Mouse (Mus musculus) gastrocnemius, postnatal 4 days (tissue): ENCODE results near the gene Pip5k1b. TPM values are rescaled to one million over a fixed set of nuclear protein-coding genes. Genes with fewer than 3 reads are reported as not detected.

ENCODE experiments used
- DNase-seq, 2 experiments: peaks; one replicate each; pipeline ENCODE4 v3.0.0; 2021 to 2022; ENCODE audit warnings: low spot score in 2 of 2, mixed read lengths in 2 of 2
- total RNA-seq, 2 experiments: library from RNA; stranded (reverse); gene quantifications; 2 replicates each; pipeline ENCODE4 v1.2.3; 2021

Gene Pip5k1b
- total RNA-seq, 2 experiments from 2014 or later, result 1.7 to 1.9 TPM

DNA sequence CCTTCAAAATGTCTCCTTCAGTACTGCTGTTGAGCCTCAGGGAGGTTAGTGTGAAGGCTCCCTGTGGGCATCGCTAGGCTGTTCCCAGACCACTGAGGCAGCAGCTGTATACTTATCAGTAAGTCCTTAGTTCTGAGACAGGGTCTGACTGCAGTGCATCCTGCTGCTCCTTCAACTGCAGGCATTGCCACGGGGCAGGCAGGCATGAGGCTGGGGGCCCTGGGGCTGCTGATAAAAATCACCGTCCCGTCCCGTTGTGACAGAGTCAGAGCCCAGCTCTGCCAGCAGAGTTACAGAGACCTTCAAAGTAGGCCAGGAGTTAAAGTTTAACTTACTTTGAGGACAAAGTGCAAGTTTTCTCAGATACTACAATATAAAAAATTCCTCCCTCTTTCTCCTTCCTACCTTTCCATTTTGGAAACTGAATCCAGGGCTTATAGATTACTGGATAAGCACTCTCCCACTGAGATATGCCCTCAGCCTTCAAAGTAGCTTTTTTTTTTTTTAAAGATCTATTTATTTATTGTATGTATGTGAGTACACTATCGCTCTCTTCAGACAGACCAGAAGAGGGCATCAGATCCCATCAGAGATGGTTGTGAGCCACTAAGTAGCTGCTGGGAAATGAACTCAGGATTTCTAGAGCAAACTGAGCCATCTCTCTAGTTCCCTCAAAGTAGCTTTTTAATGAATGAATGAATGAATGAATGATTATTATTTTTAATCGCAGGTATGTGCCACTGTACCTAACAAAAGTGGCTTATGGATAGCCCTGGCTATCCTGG, 289.4 kb downstream of the Pip5k1b start:
- no peak for DNase-seq

DNA sequence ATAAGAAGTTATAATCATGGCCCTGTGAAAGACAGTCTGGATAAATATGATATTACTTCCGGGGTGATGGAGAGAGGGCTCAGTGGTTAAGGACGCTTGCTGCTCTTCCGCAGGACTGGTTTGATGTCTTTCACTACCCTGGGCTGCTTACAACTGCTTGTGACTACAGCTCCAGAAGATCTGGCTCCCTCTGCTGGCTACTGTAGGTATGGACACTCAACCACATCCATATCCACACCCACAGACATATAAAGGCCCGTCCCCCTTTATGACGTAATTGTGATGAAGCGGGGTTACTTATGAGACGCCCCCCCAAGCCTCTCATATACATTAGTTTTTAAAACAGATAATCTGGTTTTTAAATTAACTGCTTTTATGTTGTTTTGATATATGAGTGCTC, 290.7 kb downstream of the Pip5k1b start:
- peak; percentile 37 to 72 for DNase-seq

DNA sequence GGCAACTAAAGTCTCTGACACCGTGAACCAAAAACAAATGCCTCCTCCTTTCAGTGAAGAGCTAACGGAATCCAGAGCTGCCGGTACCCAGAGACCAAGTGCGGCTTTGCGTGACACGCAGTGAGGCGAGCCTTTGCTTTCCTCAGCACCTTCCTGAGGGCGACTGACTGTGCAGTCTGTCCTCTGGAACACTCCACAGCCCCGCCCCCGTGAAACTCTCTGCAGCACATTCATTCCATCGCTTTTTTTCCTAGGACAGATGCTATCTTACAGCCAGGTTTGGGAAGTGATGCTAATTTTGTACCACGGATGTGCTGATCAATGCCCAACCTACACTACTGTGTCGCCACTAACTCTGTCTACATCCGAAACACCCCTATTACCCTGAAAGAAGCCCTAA, 292.9 kb downstream of the Pip5k1b start:
- no peak for DNase-seq

- no peak for DNase-seq
These were observed 296.0 kb downstream of the Pip5k1b start for GRCm38 (mm10) chr19:24259390-24260351.

- DNase-seq, result no peak
These were observed 297.3 kb downstream of the Pip5k1b start for GRCm38 (mm10) chr19:24258368-24258767.

- no peak for DNase-seq
These were observed 297.7 kb downstream of the Pip5k1b start for GRCm38 (mm10) chr19:24257962-24258361.

DNA sequence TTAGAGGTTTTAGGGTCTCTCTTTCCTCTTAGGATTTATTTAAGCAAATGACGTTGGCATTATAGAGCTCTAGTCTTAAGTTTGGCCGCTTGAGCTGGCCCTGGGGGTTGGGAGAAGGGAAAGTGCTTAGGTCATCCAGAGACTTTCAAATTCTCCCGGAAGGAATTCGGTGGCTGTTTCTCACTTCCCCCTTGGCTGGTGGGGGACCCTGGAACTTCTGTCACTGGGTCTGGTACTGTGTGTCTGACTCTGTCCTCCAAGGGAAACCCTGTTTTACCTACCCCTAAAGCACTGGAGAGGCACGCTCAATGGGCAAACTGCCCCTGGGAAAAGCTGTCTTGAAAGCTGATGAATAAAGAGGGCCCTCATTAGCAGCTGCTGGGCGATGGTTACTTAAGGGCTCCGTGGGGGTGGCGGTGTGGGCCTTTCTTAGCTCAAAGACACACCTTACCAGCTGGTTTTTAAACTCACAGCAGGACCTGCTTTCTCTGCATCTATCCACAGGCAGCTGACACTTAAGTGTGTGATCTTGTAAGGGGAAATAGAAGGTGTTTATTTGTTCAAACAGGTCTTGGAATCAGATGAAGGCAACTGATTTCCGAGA, 301.9 kb downstream of the Pip5k1b start:
- DNase-seq, result no peak

DNA sequence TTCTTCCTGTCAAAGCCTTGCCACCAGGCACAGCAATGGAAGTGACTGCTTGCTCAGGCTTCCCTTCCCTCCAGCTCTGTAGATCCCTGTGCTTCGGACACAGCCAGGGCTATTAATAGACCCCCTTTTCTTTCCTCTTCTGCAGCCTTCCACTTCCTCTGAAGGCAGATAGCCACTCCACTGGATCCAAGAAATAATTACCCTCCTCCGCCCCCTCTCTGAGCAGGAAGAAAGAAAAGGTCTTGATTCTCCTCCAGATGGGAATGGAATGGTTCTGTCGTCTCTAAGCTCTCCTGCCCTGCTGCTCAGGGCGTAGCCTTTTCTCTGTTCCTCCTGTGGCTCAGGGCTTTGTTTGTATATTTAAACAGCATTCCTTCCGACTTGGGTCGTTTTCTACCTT, 303.8 kb downstream of the Pip5k1b start:
- DNase-seq, result no peak

Other genes with a start within 250 kb of the Pip5k1b start
- gene Fam122a, start 78.5 kb downstream of the Pip5k1b start, total RNA-seq, result 10 to 100 TPM; 28.9 to 34.9 TPM
- under 1 TPM; 0.10 to 0.21 TPM for gene Tmem252, start 118.1 kb upstream of the Pip5k1b start, total RNA-seq